Mouse (Mus musculus) heart, postnatal 0 days (tissue): ENCODE results near the gene Gm45208. TPM values are rescaled to one million over a fixed set of nuclear protein-coding genes. Genes with fewer than 3 reads are reported as not detected.

ENCODE experiments used
- ATAC-seq: fragments of 200-750 bp; cut with Nextera tagmentation; 2 replicates; pipeline ENCODE4 v1.8.0; 2017; ENCODE audit warnings: low read depth, moderate number of reproducible peaks, moderate library complexity; ENCODE audit not compliant: insufficient read depth
- DNase-seq: peaks from one replicate; pipeline ENCODE4 v3.0.0-alpha.2; 2016; ENCODE audit warnings: low spot score
- H3K27ac ChIP-seq: fragments of 300-500 bp; sonication (generic); 2 replicates; pipeline ENCODE4 v1.5.1; 2014; ENCODE audit warnings: low read depth, mild to moderate bottlenecking
- H3K27me3 ChIP-seq: fragments of 300-500 bp; sonication (generic); 2 replicates; pipeline ENCODE4 v1.6.1; 2014; ENCODE audit warnings: low read length, mixed read lengths; ENCODE audit not compliant: control insufficient read depth, insufficient read depth
- H3K36me3 ChIP-seq: fragments of 300-500 bp; sonication (generic); replicated peaks from 2 replicates; pipeline ENCODE4 v1.6.1; 2014; ENCODE audit warnings: low read length, mixed read lengths; ENCODE audit not compliant: control insufficient read depth, insufficient read depth
- H3K4me1 ChIP-seq: fragments of 300-500 bp; sonication (generic); 2 replicates; pipeline ENCODE4 v1.6.1; 2014; ENCODE audit warnings: antibody characterized with exemption; ENCODE audit not compliant: control insufficient read depth, insufficient read depth
- H3K4me2 ChIP-seq: fragments of 300-500 bp; sonication (generic); 2 replicates; pipeline ENCODE4 v1.6.1; 2014; ENCODE audit warnings: low read depth, mild to moderate bottlenecking, low read length, moderate library complexity
- H3K4me3 ChIP-seq: fragments of 300-500 bp; sonication (generic); 2 replicates; pipeline ENCODE4 v1.5.1; 2014; ENCODE audit warnings: low read depth, low read length
- H3K9ac ChIP-seq: fragments of 300-500 bp; sonication (generic); replicated peaks from 2 replicates; pipeline ENCODE4 v1.6.1; 2014; ENCODE audit warnings: low read depth, low read length, mixed read lengths
- H3K9me3 ChIP-seq: fragments of 300-500 bp; sonication (generic); replicated peaks from 2 replicates; pipeline ENCODE4 v1.6.1; 2016; ENCODE audit warnings: low read length; ENCODE audit not compliant: control insufficient read depth
- CTCF ChIP-seq: IDR thresholded peaks from 2 replicates; pipeline ENCODE4 v1.5.1; 2016; ENCODE audit warnings: antibody characterized with exemption, control low read depth, low read depth
- EP300 ChIP-seq: IDR thresholded peaks from 2 replicates; pipeline ENCODE4 v1.6.1; 2016; ENCODE audit warnings: antibody characterized with exemption, low read depth
- WGBS: fragments of 180-500 bp; shearing (Covaris S2); extraction: QIAGEN DNeasy Blood & Tissue Kit; methylation state at CpG from one replicate; pipeline ENCODE4 v1.1.7; 2014; 5-methylcytosine and 5-hydroxymethylcytosine counted together
- polyA plus RNA-seq: library from polyadenylated mRNA; unstranded; fragments of >200 nt; fragmentation: Nextera tagmentation; extraction: Ambion mirVana; gene quantifications from 2 replicates; pipeline ENCODE4 v1.2.1, GENCODE M21; 2015
- total RNA-seq: library from RNA; depleted of rRNA; stranded (reverse); fragments of >200 nt; gene quantifications from 2 replicates; pipeline ENCODE4 v1.2.3, GENCODE M21; 2014; ENCODE audit warnings: low replicate concordance

Gene Gm45208
- total and polyA plus RNA-seq, 2 experiments from 2014 or later: not detected

DNA sequence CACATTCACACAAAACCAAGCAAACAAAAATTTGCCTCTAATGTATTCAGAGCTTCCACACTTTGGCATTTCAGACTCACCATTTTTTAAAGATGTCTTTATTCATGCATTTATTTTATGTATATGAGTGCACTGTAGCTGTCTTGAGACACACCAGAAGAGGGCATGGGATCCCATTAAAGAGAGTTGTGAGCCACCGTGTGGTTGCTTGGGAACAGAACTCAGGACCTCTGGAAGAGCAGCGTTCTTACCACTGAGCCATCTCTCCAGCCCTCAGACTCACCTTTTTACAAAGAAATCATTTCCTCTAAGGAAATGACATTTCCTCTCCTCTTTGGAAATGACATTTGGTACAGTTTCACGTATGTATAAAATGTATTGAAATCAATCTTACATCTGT lies 43.1 kb upstream of the Gm45208 start:
- no peak overlapping the region for H3K9ac ChIP-seq
- peak overlapping the region; percentile 62; the same call in 1 of the 2 replicates for H3K4me2 ChIP-seq
- no peak overlapping the region for H3K4me3 ChIP-seq
- no peaks in the 10 kb centered on the region for H3K36me3 ChIP-seq
- 0 out of 2 replicates have a peak, but pooled peaks cover 5% of the 10 kb centered on the region for H3K4me1 ChIP-seq
- TF ChIP-seq EP300: no peak
- peak; percentile 10; the same call in 1 of the 2 replicates for TF ChIP-seq CTCF
- H3K27ac ChIP-seq: peak overlapping the region; percentile 57; the same call in 1 of the 2 replicates
- no peak for ATAC-seq
- H3K27me3 ChIP-seq: no peaks in the 10 kb centered on the region
- 33% methylated on average over 3 of the region's 3 CpGs for WGBS
- H3K9me3 ChIP-seq: no peaks in the 10 kb centered on the region
- DNase-seq: no peak

DNA sequence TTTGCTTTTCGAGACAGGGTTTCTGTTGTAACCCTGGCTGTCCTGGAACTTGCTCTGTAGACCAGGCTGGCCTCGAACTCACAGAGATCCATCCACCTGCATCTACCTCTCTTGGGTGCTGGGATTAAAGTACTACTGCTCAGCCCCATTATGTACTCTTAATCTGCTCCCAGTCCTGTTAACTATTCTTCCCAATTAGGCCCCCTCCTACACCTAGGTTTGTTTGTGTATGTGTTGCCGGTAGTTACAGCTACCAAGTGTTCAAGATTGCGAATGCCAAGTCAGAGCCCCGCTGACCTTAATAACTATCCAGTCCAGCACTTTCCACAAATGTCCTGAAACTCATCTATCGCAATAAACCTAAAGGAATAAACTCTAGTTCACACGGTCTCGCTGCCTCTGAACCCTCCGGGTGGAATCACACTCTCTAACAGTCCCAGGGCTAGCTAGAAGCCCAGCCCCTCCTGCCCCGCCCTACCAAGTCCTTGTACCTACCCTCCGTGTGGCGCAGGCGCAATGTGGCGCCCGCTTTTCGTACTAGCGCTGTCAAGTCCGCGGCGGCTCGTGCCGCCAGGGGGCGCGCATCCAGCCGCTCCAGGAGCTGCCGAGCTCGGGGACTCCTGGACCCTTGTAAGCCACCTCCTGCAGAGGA lies 42.5 kb upstream of the Gm45208 start:
- H3K4me3 ChIP-seq: peak overlapping the region; percentile 40
- ATAC-seq (peak; percentile 96), DNase-seq (peak; percentile 76)
- H3K9ac ChIP-seq: no peak overlapping the region
- H3K4me2 ChIP-seq: peak overlapping the region; percentile 62
- no peaks in the 10 kb centered on the region for H3K9me3 ChIP-seq
- H3K27me3 ChIP-seq: no peaks in the 10 kb centered on the region
- peak overlapping the region; percentile 57 for H3K27ac ChIP-seq
- H3K4me1 ChIP-seq: 0 out of 2 replicates have a peak, but pooled peaks cover under 1% of the 10 kb centered on the region
- H3K36me3 ChIP-seq: no peaks in the 10 kb centered on the region
- 14% methylated on average over 27 of the region's 27 CpGs for WGBS
- TF ChIP-seq CTCF (peak; percentile 66), EP300 (no peak)

GRCm38 (mm10) chrX:7680057-7680412 lies 42.0 kb upstream of the Gm45208 start:
- ATAC-seq (0 out of 2 replicates have a peak, but pooled peaks have one; percentile 3), DNase-seq (no peak)
- 23% methylated on average over 12 of the region's 12 CpGs for WGBS
- H3K4me2 ChIP-seq: peak overlapping the region; percentile 62
- no peaks in the 10 kb centered on the region for H3K9me3 ChIP-seq
- H3K9ac ChIP-seq: no peak overlapping the region
- no peaks in the 10 kb centered on the region for H3K4me1 ChIP-seq
- no peak for TF ChIP-seq EP300
- no peak for TF ChIP-seq CTCF
- no peaks in the 10 kb centered on the region for H3K27me3 ChIP-seq
- H3K36me3 ChIP-seq: no peaks in the 10 kb centered on the region
- no peak overlapping the region for H3K27ac ChIP-seq
- peak overlapping the region; percentile 40 for H3K4me3 ChIP-seq

GRCm38 (mm10) chrX:7680864-7681263 lies 41.2 kb upstream of the Gm45208 start, which contains the start of gene Magix:
Gene Magix, minus strand, starts transcription at chrX:7681251.
- no peak for ATAC-seq
- H3K9ac ChIP-seq: no peak within 1 kb of the TSS

GRCm38 (mm10) chrX:7688321-7688720 lies 33.7 kb upstream of the Gm45208 start:
- WGBS: 80% methylated on average over 2 of the region's 2 CpGs
- no peak overlapping the region for H3K4me2 ChIP-seq

More at GRCm38 (mm10) chrX:7680864-7681263, 41.2 kb upstream of the Gm45208 start, which contains the start of gene Magix:
- DNase-seq: no peak
- Histone ChIP-seq H3K4me2 (peak within 1 kb of the TSS; percentile 62), H3K36me3 (no peaks in the 10 kb centered on the region), H3K4me3 (peak within 1 kb of the TSS; percentile 40), H3K27ac (0 out of 2 replicates have a peak within 1 kb of the TSS, but pooled peaks have one; percentile 26), H3K4me1 (no peaks in the 10 kb centered on the region), H3K27me3 (no peaks in the 10 kb centered on the region), H3K9me3 (no peaks in the 10 kb centered on the region)
- TF ChIP-seq CTCF: no peak
- TF ChIP-seq EP300: no peak
- 43% methylated on average over 14 of the region's 14 CpGs for WGBS

More at GRCm38 (mm10) chrX:7688321-7688720, 33.7 kb upstream of the Gm45208 start:
- Histone ChIP-seq H3K27me3 (no peaks in the 10 kb centered on the region), H3K36me3 (no peaks in the 10 kb centered on the region), H3K9me3 (no peaks in the 10 kb centered on the region), H3K9ac (no peak overlapping the region), H3K4me1 (no peaks in the 10 kb centered on the region), H3K27ac (no peak overlapping the region), H3K4me3 (no peak overlapping the region)
- DNase-seq (no peak), ATAC-seq (no peak)
- TF ChIP-seq CTCF (no peak), EP300 (no peak)
